Mouse (Mus musculus): Measurements from ENCODE around the gene 2510009E07Rik. TPM values are rescaled to one million over a fixed set of nuclear protein-coding genes. Genes with fewer than 3 reads are reported as not detected.
A peak's percentile ranks its signal among the peaks of the same experiment; 100 is the strongest.

The 2510009E07Rik gene
- 10 to 100 TPM; 39.4 to 43.1 TPM for total RNA-seq (2021)

GRCm38 (mm10) chr16:21694463-21695241 lies at the start of gene 2510009E07Rik:
TSS of gene 2510009E07Rik (minus strand) at chr16:21694665.
- DNase-seq (ENCODE audit: extremely low spot score in 1 of 2, low spot score in 1 of 2): peak; percentile 88 to 93

GRCm38 (mm10) chr16:21743401-21743800 lies 48.9 kb upstream of the 2510009E07Rik start:
- DNase-seq (ENCODE audit: extremely low spot score in 1 of 2, low spot score in 1 of 2): no peak

DNA sequence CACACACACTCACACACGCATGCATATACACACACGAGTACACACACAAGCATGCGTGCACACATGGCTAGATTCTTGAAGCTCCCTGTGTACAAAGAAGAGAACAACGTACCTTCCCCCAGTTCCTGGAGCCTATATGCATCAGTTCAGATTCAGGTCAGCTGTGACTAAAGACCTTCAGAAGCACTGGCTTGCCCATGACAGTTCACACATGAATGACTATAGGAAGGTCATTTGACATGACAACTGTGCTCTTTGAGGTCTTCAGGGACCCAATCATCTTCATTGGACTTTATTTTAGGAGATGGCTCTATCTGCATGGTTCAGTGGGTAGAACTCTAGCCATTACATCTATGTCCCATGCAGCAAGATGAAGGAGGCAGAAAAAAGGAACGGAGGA lies 48.4 kb upstream of the 2510009E07Rik start:
- DNase-seq (ENCODE audit: extremely low spot score in 1 of 2, low spot score in 1 of 2): no peak

DNA sequence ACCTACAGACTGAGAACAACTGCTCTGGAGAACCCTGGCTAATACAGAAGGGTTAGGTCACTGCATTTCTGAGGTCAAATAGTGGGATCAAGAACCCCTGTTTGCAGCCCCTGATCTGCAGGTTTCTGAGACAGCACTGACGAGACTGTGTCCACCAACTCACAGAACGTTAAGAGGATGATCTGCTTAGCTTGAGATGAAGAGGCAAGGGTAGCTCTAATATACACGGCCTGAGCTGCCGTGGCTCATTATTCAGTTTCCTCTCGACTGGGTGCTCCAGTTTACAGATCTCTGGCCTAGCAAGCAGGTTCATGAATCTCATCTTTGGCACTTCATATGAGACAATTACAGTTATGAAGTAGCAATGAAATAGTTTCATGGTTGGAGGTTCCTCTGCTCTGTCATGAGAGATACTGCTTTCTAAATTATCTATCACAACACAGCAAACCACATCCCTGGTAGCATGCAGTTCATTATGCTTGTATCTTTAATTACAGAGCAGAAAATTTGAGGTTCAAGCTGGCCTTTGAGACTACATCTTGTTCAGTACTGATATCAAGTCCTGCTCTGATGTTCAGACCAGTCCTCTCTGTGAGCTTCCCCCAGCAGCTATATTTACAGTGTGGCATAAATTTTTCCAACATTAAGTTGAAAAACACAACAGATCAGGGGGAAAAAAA lies 47.9 kb upstream of the 2510009E07Rik start:
- DNase-seq (ENCODE audit: extremely low spot score in 1 of 2, low spot score in 1 of 2): no peak

GRCm38 (mm10) chr16:21741542-21741941 lies 47.1 kb upstream of the 2510009E07Rik start:
- no peak for DNase-seq (ENCODE audit: extremely low spot score in 1 of 2, low spot score in 1 of 2)

DNA sequence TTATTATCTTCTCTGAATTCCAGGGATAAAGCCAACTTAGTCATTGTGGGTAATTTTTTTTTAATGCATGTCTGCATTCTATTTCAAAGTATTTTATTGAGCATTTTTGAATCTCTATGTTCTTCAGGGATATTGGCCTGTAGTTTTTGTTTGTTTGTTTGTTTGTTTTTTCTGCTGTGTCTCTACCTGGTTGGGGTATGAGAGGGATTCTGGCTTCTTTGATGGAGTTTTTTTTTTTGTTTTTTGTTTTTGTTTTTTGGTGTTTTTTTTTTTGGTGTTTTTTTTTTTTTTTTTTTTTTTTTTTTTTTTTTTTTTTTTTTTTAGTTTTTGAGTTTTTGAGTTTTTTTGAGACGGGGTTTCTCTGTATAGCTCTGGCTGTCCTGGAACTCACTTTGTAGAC lies 41.2 kb upstream of the 2510009E07Rik start:
- no peak for DNase-seq (ENCODE audit: extremely low spot score in 1 of 2, low spot score in 1 of 2)

GRCm38 (mm10) chr16:21727897-21728364 lies 33.5 kb upstream of the 2510009E07Rik start:
- peak; percentile 59 to 90 for DNase-seq (ENCODE audit: extremely low spot score in 1 of 2, low spot score in 1 of 2)

- DNase-seq (ENCODE audit: extremely low spot score in 1 of 2, low spot score in 1 of 2): no peak
Measured at GRCm38 (mm10) chr16:21727421-21727820, 33.0 kb upstream of the 2510009E07Rik start.

DNA sequence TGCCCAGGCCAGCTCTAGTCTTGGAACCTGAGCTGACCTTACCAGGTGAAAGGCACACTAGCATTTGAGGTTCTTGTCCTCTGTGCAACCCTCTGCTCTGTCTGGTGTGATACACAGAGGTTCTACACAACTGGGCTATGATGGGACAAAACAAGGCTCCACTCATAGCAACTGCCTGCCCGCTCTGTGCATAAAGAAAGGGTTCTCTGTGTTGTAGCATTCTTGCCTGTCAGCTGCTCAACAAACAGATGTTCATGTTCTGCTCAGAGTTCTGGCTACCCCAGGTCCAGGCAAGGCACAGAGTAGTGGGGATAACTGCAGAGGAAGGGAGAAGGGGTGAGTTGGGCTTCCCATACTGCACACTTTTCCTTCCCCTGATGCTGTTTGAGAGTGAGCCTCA lies 29.8 kb upstream of the 2510009E07Rik start:
- DNase-seq (ENCODE audit: extremely low spot score in 1 of 2, low spot score in 1 of 2): no peak

- no peak for DNase-seq (ENCODE audit: extremely low spot score in 1 of 2, low spot score in 1 of 2)
Measured at GRCm38 (mm10) chr16:21719770-21720169, 25.3 kb upstream of the 2510009E07Rik start.

DNA sequence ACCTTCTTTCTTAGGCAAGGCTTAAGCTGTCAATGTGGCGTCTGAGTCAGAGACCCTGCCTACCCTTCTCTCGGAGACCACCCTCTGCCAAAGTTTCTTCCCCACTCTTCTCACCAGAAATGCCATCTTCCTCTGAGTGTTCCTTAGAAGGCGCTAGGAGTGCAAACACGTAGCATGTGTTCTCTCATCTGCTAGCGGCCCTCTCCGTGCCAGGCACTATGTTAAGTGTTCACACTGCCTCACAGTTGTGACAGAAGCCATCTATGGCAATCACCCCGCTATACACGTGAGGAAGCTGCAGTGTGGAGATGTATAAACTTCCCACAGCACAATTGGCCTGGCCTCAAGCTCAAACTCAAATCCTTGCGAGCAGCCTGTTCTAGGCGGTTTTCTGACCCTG lies 20.1 kb upstream of the 2510009E07Rik start:
- no peak for DNase-seq (ENCODE audit: extremely low spot score in 1 of 2, low spot score in 1 of 2)

- DNase-seq (ENCODE audit: extremely low spot score in 1 of 2, low spot score in 1 of 2): no peak
Measured at GRCm38 (mm10) chr16:21710321-21710720, 15.9 kb upstream of the 2510009E07Rik start.

DNA sequence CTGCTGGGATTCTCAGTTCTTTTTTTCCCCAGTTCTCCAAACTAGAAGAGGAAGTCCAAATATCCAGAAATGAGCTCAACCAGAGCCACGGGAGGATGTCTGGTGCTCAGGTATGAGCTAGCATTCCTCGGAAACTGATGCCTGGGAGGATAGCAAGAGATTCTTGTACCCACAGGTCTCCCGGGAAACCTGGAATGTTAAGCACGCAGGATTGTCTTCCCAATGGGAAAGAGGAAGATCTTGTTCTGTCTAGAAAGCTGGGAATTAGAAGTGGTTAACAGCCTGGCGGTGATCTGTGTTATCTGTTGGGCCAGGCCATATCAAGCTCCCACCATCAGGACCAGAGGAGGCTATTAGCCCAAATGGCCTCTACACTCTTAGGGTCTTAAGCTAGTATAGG lies 10.2 kb upstream of the 2510009E07Rik start:
- no peak for DNase-seq (ENCODE audit: extremely low spot score in 1 of 2, low spot score in 1 of 2)

DNA sequence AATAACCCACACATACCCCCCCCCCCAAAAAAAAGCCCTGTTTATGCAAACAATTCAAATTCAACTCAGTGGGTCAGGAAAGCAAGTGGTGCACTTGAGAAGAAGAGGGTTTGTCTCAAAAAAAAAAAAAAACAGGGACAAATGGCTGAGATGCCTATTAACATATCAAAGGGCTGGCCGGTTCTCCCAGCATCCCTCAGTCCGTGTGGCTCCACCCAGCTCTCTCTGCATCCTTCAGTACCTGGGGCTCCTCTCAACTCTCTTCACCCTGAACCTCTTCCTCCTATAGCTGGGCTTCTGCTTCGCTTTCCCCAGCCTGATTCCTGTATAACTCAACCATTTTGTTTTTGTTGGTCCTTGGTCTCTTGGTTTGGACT lies 7.8 kb upstream of the 2510009E07Rik start:
- DNase-seq (ENCODE audit: extremely low spot score in 1 of 2, low spot score in 1 of 2): no peak

GRCm38 (mm10) chr16:21701611-21702313 lies 7.3 kb upstream of the 2510009E07Rik start:
- DNase-seq (ENCODE audit: extremely low spot score in 1 of 2, low spot score in 1 of 2): no peak

GRCm38 (mm10) chr16:21698136-21698535 lies 3.7 kb upstream of the 2510009E07Rik start:
- no peak for DNase-seq (ENCODE audit: extremely low spot score in 1 of 2, low spot score in 1 of 2)

DNA sequence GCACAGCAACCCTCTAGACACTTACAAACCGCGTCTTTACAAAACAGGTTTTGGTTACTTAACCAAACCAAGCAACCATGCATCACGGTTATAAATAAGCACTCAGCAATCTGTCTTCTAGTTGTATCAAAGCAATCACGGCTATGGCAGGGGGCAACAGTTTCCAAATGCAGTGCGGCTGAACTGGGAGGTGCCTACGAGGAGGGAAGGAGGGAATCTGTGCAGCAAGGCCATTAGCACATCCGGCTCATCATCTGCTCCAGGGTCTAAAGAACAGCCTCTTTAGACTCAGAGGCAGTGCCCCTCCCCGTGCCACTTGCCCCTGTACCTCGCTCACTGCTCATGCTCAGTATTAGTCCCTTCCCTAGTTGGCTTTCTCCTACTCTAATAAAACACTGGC lies 2.5 kb upstream of the 2510009E07Rik start:
- DNase-seq (ENCODE audit: extremely low spot score in 1 of 2, low spot score in 1 of 2): no peak

DNA sequence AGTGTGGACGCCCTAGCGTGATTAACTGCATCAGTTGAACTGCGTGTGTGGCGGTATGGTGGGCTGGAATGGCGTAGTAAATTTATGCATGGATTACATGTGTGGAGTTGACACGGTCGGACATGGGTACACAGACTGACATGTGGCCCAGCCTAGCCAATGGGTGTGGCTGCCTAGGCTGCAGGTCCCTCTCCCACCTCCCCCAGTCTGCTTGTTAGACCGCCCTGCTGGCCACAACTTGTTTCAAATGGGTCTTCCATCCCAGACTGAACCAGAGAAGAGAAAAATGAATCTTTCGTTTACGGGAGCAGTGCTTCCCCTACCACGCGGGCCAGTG lies 745 bp upstream of the 2510009E07Rik start:
- DNase-seq (ENCODE audit: extremely low spot score in 1 of 2, low spot score in 1 of 2): peak; percentile 23 to 28

GRCm38 (mm10) chr16:21693981-21694462 lies 443 bp downstream of the 2510009E07Rik start:
- peak; percentile 36 to 69 for DNase-seq (ENCODE audit: extremely low spot score in 1 of 2, low spot score in 1 of 2)

- no peak for DNase-seq (ENCODE audit: extremely low spot score in 1 of 2, low spot score in 1 of 2)
Measured at GRCm38 (mm10) chr16:21690216-21690755, 4.2 kb downstream of the 2510009E07Rik start.

GRCm38 (mm10) chr16:21689141-21689540 lies 5.3 kb downstream of the 2510009E07Rik start:
- DNase-seq (ENCODE audit: extremely low spot score in 1 of 2, low spot score in 1 of 2): no peak

Data from layer of hippocampus, postnatal 25 days (tissue).